Comparison of ENCODE assay signal across 9 mouse cellular contexts in genomic region chr6:82402501-82403495, GRCm38 (mm10). TPM values are rescaled to one million over a fixed set of nuclear protein-coding genes. Genes with fewer than 3 reads are reported as not detected.
DNase-seq lines count a peak whose midpoint lies in the region; ATAC-seq and TF ChIP-seq lines count a peak whose summit lies in the region.
"Had no signal": no experiment of that assay in that cellular context is flagged by ENCODE, and none has a peak within 500 bp of the region (broad histone marks: within the 10 kb centered on the region; RNA-seq: fewer than 3 reads in every experiment).

No protein-coding gene starts in this region.

- H3K4me3 ChIP-seq in kidney, embryonic 15.5 days (replicated peaks) = peak overlapping the region; percentile 31
- no peak overlapping the region for H3K4me3 ChIP-seq in kidney, adult 2 months (ENCODE audit: insufficient read depth, low read depth, low read length)
- peak overlapping the region; percentile 39 for H3K4me3 ChIP-seq in forebrain, embryonic 13.5 days
- H3K4me3 ChIP-seq in intestine, postnatal 0 days (ENCODE audit: low read depth, low read length) = peak overlapping the region; percentile 33
- peak overlapping the region; percentile 30 for H3K4me3 ChIP-seq in small intestine, adult 2 months (ENCODE audit: low read depth, low read length)

- no peak for DNase-seq in kidney, adult 2 months
- peak; percentile 6 for DNase-seq in c-Kit-positive CD71-negative TER-119-negative erythroid progenitor cells, embryonic 14.5 days (ENCODE audit: low read depth)
- peak; percentile 10 for DNase-seq in lung, postnatal 25 days (ENCODE audit: low spot score)
- no peak for DNase-seq in spleen, adult 12 weeks (ENCODE audit: low spot score)

- TF ChIP-seq POLR2A in kidney, adult 2 months (IDR thresholded peaks at IDR 0.05; ENCODE audit: low read depth, low read length) = no peak
- TF ChIP-seq POLR2A in small intestine, adult 2 months (IDR thresholded peaks at IDR 0.05; ENCODE audit: low read depth, low read length) = no peak

- no peak overlapping the region; the same call in 1 of the 2 replicates for H3K9ac ChIP-seq in kidney, embryonic 15.5 days
- H3K9ac ChIP-seq in forebrain, embryonic 13.5 days = peak overlapping the region; percentile 45
- no peak overlapping the region for H3K9ac ChIP-seq in intestine, postnatal 0 days (ENCODE audit: low read depth, low read length)
- H3K9ac ChIP-seq: liver, embryonic 14.5 days had no signal

- TF ChIP-seq CTCF in kidney, adult 2 months (conservative IDR thresholded peaks at IDR 0.05; ENCODE audit: insufficient read depth, insufficient read length, low read depth, low read length) = no peak
- TF ChIP-seq CTCF in intestine, postnatal 0 days (IDR thresholded peaks at IDR 0.05; ENCODE audit: low read depth) = peak; percentile 66
- TF ChIP-seq CTCF in small intestine, adult 2 months (IDR thresholded peaks at IDR 0.05; ENCODE audit: extremely low read depth, insufficient read length, insufficient replicate concordance, low read depth, low read length) = no peak

- 2% methylated on average over 34 of the region's 34 CpGs for WGBS in kidney, embryonic 15.5 days
- 2% methylated on average over 34 of the region's 34 CpGs for WGBS in kidney, adult 2 months
- WGBS in forebrain, embryonic 13.5 days = 2% methylated on average over 34 of the region's 34 CpGs
- WGBS in intestine, postnatal 0 days = 3% methylated on average over 34 of the region's 34 CpGs
- WGBS in small intestine, adult 2 months = 2% methylated on average over 34 of the region's 34 CpGs

- peak; percentile 67 for ATAC-seq in kidney, embryonic 15.5 days (replicated peaks; ENCODE audit: low FRiP score)
- peak; percentile 50 for ATAC-seq in forebrain, embryonic 13.5 days
- ATAC-seq in intestine, postnatal 0 days = 0 out of 2 replicates have a peak, but pooled peaks have one; percentile 13

- peaks cover 24% of the 10 kb centered on the region for H3K4me1 ChIP-seq in kidney, embryonic 15.5 days
- no peaks in the 10 kb centered on the region for H3K4me1 ChIP-seq in kidney, adult 2 months (ENCODE audit: control insufficient read depth, insufficient read depth, low read length)
- peaks cover 28% of the 10 kb centered on the region for H3K4me1 ChIP-seq in forebrain, embryonic 13.5 days
- H3K4me1 ChIP-seq in intestine, postnatal 0 days (replicated peaks; ENCODE audit: control insufficient read depth, insufficient read depth, low read length) = no peaks in the 10 kb centered on the region; the same call in 1 of the 2 replicates
- no peaks in the 10 kb centered on the region for H3K4me1 ChIP-seq in small intestine, adult 2 months (ENCODE audit: control insufficient read depth, insufficient read depth, insufficient read length, low read length)

- no peak overlapping the region for H3K27ac ChIP-seq in kidney, embryonic 15.5 days
- no peak overlapping the region for H3K27ac ChIP-seq in kidney, adult 2 months (ENCODE audit: insufficient read depth, low read depth, low read length)
- no peak overlapping the region; the same call in 1 of the 2 replicates for H3K27ac ChIP-seq in forebrain, embryonic 13.5 days
- no peak overlapping the region for H3K27ac ChIP-seq in intestine, postnatal 0 days (ENCODE audit: low read depth, low read length)
- H3K27ac ChIP-seq in small intestine, adult 2 months (ENCODE audit: insufficient read depth, low read depth, low read length) = no peak overlapping the region
- H3K27ac ChIP-seq: liver, embryonic 14.5 days had no signal

- H3K36me3 ChIP-seq in kidney, embryonic 15.5 days = no peaks in the 10 kb centered on the region
- H3K36me3 ChIP-seq in kidney, adult 2 months (ENCODE audit: control insufficient read depth, insufficient read depth, low read length) = no peaks in the 10 kb centered on the region
- H3K36me3 ChIP-seq in forebrain, embryonic 13.5 days (ENCODE audit: poor library complexity, severe bottlenecking) = no peaks in the 10 kb centered on the region
- H3K36me3 ChIP-seq in intestine, postnatal 0 days (ENCODE audit: control insufficient read depth, insufficient read depth) = no peaks in the 10 kb centered on the region
- H3K36me3 ChIP-seq in small intestine, adult 2 months (ENCODE audit: control insufficient read depth, insufficient read depth, low read length) = no peaks in the 10 kb centered on the region

- peaks cover 60% of the 10 kb centered on the region for H3K27me3 ChIP-seq in kidney, embryonic 15.5 days
- no peaks in the 10 kb centered on the region; the same call in 1 of the 2 replicates for H3K27me3 ChIP-seq in kidney, adult 2 months (replicated peaks; ENCODE audit: control insufficient read depth, insufficient read depth, low read length)
- peaks cover 29% of the 10 kb centered on the region for H3K27me3 ChIP-seq in forebrain, embryonic 13.5 days
- H3K27me3 ChIP-seq in intestine, postnatal 0 days (replicated peaks; ENCODE audit: control insufficient read depth, insufficient read depth, low read length) = peaks cover 22% of the 10 kb centered on the region; the same call in 1 of the 2 replicates
- H3K27me3 ChIP-seq in small intestine, adult 2 months (ENCODE audit: control insufficient read depth, insufficient read depth, low read length) = no peaks in the 10 kb centered on the region

- peak overlapping the region; percentile 62 for H3K4me2 ChIP-seq in kidney, embryonic 15.5 days
- H3K4me2 ChIP-seq in forebrain, embryonic 13.5 days = peak overlapping the region; percentile 81
- peak overlapping the region; percentile 64 for H3K4me2 ChIP-seq in intestine, postnatal 0 days (replicated peaks; ENCODE audit: low read depth)

- no peaks in the 10 kb centered on the region for H3K9me3 ChIP-seq in kidney, embryonic 15.5 days (replicated peaks)
- H3K9me3 ChIP-seq in forebrain, embryonic 13.5 days (replicated peaks) = no peaks in the 10 kb centered on the region
- H3K9me3 ChIP-seq in intestine, postnatal 0 days (ENCODE audit: control insufficient read depth) = no peaks in the 10 kb centered on the region

RNA-seq across cellular contexts. Expression of gene Tacr1, which starts 0.7 kb away (rescaled TPM):
- 0.17 and 0.30 TPM in 2 replicates for polyA plus RNA-seq in kidney, embryonic 15.5 days (2015; fragmentation: Nextera tagmentation; extraction: Ambion mirVana)
- polyA plus RNA-seq in kidney, adult 2 months (2012; rRNA removed) = 0.01 and 0.05 TPM in 2 replicates
- polyA plus RNA-seq in forebrain, embryonic 13.5 days (2015; fragmentation: Nextera tagmentation; extraction: Ambion mirVana) = 0.72 and 1.2 TPM in 2 replicates
- polyA plus RNA-seq in intestine, postnatal 0 days (2015; fragmentation: Nextera tagmentation; extraction: Ambion mirVana) = 0.87 and 0.99 TPM in 2 replicates
- polyA plus RNA-seq in small intestine, adult 2 months (2012; rRNA removed) = 0.81 and 1.0 TPM in 2 replicates
- polyA plus RNA-seq: liver, embryonic 14.5 days had no signal

Comparison
In these comparisons a context has a peak if more than half of its experiments do, and no peak if none do; other contexts are left out.
1. ATAC-seq: peak in every context shown above with its lines; median percentile 67 in kidney, embryonic 15.5 days; 50 in forebrain, embryonic 13.5 days; 13 in intestine, postnatal 0 days.
2. DNase-seq: peak in c-Kit-positive CD71-negative TER-119-negative erythroid progenitor cells, embryonic 14.5 days (single experiment) and lung, postnatal 25 days (single experiment); none in kidney, adult 2 months (single experiment) and spleen, adult 12 weeks (single experiment).
3. Peak in every context shown above with its lines, with median percentiles within 50 percentile points of each other: H3K4me2 ChIP-seq.